Mouse (Mus musculus): ENCODE measurements around the gene Slc4a5. TPM values are rescaled to one million over a fixed set of nuclear protein-coding genes. Genes with fewer than 3 reads are reported as not detected.

The Slc4a5 gene
- polyA plus RNA-seq, 1 experiment: 11.4 TPM

DNA sequence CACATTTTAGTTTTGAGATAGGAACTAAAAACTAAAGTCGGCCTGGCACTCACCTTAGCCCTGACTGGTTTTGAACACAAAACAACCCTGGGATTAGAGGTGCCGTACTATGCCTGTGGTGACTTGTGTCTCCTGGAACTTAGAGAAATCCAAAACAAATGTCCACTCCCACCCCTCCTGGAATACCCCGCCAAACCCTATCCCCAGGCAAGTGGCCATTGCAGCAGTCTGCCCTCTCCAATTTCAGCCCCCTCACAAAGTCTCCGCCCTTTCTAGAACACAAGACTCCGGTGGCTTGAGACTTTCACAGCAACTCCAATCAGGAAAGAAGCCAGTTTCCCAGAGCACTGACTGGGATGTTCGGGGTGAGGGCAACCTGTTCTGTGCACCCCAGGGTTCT, 129.2 kb downstream of the Slc4a5 start, which contains the start of gene Bola3:
Bola3 (plus strand) TSS at position 275 of the 400 bp plus-strand sequence.
- WGBS: 40% methylated on average over 6 of the region's 6 CpGs
- H3K4me1 ChIP-seq (ENCODE audit: control insufficient read depth, insufficient read depth, insufficient read length, low read length): peaks cover 9% of the 10 kb centered on the region; the same call in 1 of the 2 replicates
- TF ChIP-seq CTCF (IDR thresholded peaks at IDR 0.05; ENCODE audit: extremely low read depth, insufficient read length, insufficient replicate concordance, low read depth, low read length) (no peak), POLR2A (IDR thresholded peaks at IDR 0.05; ENCODE audit: low read depth, low read length) (no peak)
- peaks cover 15% of the 10 kb centered on the region for H3K36me3 ChIP-seq (ENCODE audit: control insufficient read depth, insufficient read depth, low read length)
- H3K27me3 ChIP-seq (ENCODE audit: control insufficient read depth, insufficient read depth, low read length): no peaks in the 10 kb centered on the region
- H3K27ac ChIP-seq (ENCODE audit: insufficient read depth, low read depth, low read length): no peak within 1 kb of the TSS
- H3K4me3 ChIP-seq (ENCODE audit: low read depth, low read length): peak within 1 kb of the TSS; percentile 78

DNA sequence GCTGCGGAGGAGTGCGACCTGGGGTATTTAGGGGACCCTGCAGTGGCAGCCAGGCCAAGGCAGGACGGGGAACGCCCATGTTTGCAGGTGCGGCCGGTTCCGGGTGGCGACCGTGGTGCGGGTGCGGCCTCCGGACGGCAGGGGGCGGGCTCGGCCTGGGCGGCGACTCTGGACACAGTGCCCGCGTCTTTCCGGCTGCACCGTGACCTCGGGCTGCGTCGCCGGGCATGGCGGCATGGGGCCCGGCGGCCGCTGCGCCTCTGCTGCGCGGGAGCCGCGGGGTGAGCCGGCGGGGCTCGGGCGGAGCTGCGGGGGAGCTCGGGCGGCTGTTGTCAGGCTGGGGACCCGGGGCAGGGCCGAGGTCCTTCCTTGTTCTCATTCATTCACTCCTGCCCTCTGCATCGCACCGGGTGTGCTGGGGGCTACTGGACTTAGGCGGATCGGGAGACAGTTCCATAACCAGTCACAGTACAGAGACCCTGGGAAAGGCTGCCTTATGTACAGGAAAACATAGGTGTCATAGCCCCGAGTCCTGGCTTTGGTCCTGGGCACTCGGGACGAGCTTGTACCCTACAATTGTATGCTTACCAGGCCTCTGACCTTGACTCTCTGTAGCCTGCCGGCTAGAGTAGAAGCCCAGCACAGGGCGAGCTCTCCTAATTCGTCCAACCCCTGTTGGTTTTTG, 129.8 kb downstream of the Slc4a5 start:
- TF ChIP-seq CTCF (IDR thresholded peaks at IDR 0.05; ENCODE audit: extremely low read depth, insufficient read length, insufficient replicate concordance, low read depth, low read length): peak; percentile 74
- peak; percentile 81; the same call in 1 of the 2 replicates for TF ChIP-seq POLR2A (IDR thresholded peaks at IDR 0.05; ENCODE audit: low read depth, low read length)
- WGBS: 1% methylated on average over 53 of the region's 53 CpGs
- no peak overlapping the region for H3K27ac ChIP-seq (ENCODE audit: insufficient read depth, low read depth, low read length)

DNA sequence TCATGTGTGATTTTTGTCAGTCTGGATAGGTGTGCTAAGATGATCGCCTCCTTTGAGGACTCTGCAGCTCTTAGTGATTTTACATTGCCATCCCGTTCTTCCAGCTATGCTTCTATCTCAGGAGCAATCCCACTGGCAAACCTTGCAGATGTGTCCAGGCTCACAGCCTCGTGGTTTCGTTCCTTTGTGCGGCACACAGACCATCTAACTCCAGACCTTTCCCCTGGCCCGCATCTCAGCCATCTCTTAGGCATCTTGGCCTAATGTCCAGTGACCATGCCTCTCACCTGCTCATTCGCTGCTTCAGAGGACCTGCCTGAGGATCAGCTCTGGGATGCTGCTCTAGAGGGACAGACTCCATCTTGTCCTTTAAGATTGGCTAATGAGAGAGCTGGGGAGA, 130.5 kb downstream of the Slc4a5 start:
- 71% methylated on average over 7 of the region's 7 CpGs for WGBS
- Histone ChIP-seq H3K27me3 (ENCODE audit: control insufficient read depth, insufficient read depth, low read length) (no peaks in the 10 kb centered on the region), H3K4me1 (ENCODE audit: control insufficient read depth, insufficient read depth, insufficient read length, low read length) (peaks cover 19% of the 10 kb centered on the region; the same call in 1 of the 2 replicates), H3K27ac (ENCODE audit: insufficient read depth, low read depth, low read length) (no peak overlapping the region), H3K4me3 (ENCODE audit: low read depth, low read length) (peak overlapping the region; percentile 78), H3K36me3 (ENCODE audit: control insufficient read depth, insufficient read depth, low read length) (peaks cover 14% of the 10 kb centered on the region)
- TF ChIP-seq POLR2A (IDR thresholded peaks at IDR 0.05; ENCODE audit: low read depth, low read length) (no peak), CTCF (IDR thresholded peaks at IDR 0.05; ENCODE audit: extremely low read depth, insufficient read length, insufficient replicate concordance, low read depth, low read length) (no peak)

More for the DNA sequence above, 129.8 kb downstream of the Slc4a5 start:
- peaks cover 15% of the 10 kb centered on the region for H3K36me3 ChIP-seq (ENCODE audit: control insufficient read depth, insufficient read depth, low read length)
- H3K4me3 ChIP-seq (ENCODE audit: low read depth, low read length): peak overlapping the region; percentile 78
- no peaks in the 10 kb centered on the region for H3K27me3 ChIP-seq (ENCODE audit: control insufficient read depth, insufficient read depth, low read length)
- peaks cover 12% of the 10 kb centered on the region; the same call in 1 of the 2 replicates for H3K4me1 ChIP-seq (ENCODE audit: control insufficient read depth, insufficient read depth, insufficient read length, low read length)

GRCm38 (mm10) chr6:83350851-83351405, 131.3 kb downstream of the Slc4a5 start:
- H3K36me3 ChIP-seq (ENCODE audit: control insufficient read depth, insufficient read depth, low read length): peaks cover 14% of the 10 kb centered on the region
- H3K27me3 ChIP-seq (ENCODE audit: control insufficient read depth, insufficient read depth, low read length): no peaks in the 10 kb centered on the region
- no peak overlapping the region for H3K27ac ChIP-seq (ENCODE audit: insufficient read depth, low read depth, low read length)
- H3K4me3 ChIP-seq (ENCODE audit: low read depth, low read length): no peak overlapping the region
- H3K4me1 ChIP-seq (ENCODE audit: control insufficient read depth, insufficient read depth, insufficient read length, low read length): peaks cover 22% of the 10 kb centered on the region; the same call in 1 of the 2 replicates
- no peak for TF ChIP-seq POLR2A (IDR thresholded peaks at IDR 0.05; ENCODE audit: low read depth, low read length)
- TF ChIP-seq CTCF (IDR thresholded peaks at IDR 0.05; ENCODE audit: extremely low read depth, insufficient read length, insufficient replicate concordance, low read depth, low read length): no peak
- WGBS: 87% methylated on average over 16 of the region's 16 CpGs

- Histone ChIP-seq H3K4me3 (ENCODE audit: low read depth, low read length) (no peak overlapping the region), H3K36me3 (ENCODE audit: control insufficient read depth, insufficient read depth, low read length) (peaks cover 15% of the 10 kb centered on the region), H3K27ac (ENCODE audit: insufficient read depth, low read depth, low read length) (no peak overlapping the region), H3K27me3 (ENCODE audit: control insufficient read depth, insufficient read depth, low read length) (no peaks in the 10 kb centered on the region), H3K4me1 (ENCODE audit: control insufficient read depth, insufficient read depth, insufficient read length, low read length) (peaks cover 22% of the 10 kb centered on the region; the same call in 1 of the 2 replicates)
- WGBS: 28% methylated on average over 7 of the region's 7 CpGs
- TF ChIP-seq CTCF (IDR thresholded peaks at IDR 0.05; ENCODE audit: extremely low read depth, insufficient read length, insufficient replicate concordance, low read depth, low read length): no peak
- no peak for TF ChIP-seq POLR2A (IDR thresholded peaks at IDR 0.05; ENCODE audit: low read depth, low read length)
Observed at GRCm38 (mm10) chr6:83351490-83352160, 132.0 kb downstream of the Slc4a5 start.

- H3K27me3 ChIP-seq (ENCODE audit: control insufficient read depth, insufficient read depth, low read length): no peaks in the 10 kb centered on the region
- peaks cover 12% of the 10 kb centered on the region for H3K36me3 ChIP-seq (ENCODE audit: control insufficient read depth, insufficient read depth, low read length)
- peaks cover 22% of the 10 kb centered on the region; the same call in 1 of the 2 replicates for H3K4me1 ChIP-seq (ENCODE audit: control insufficient read depth, insufficient read depth, insufficient read length, low read length)
- WGBS: 94% methylated on average over 24 of the region's 24 CpGs
- no peak overlapping the region for H3K27ac ChIP-seq (ENCODE audit: insufficient read depth, low read depth, low read length)
- no peak overlapping the region for H3K4me3 ChIP-seq (ENCODE audit: low read depth, low read length)
- no peak for TF ChIP-seq CTCF (IDR thresholded peaks at IDR 0.05; ENCODE audit: extremely low read depth, insufficient read length, insufficient replicate concordance, low read depth, low read length)
- TF ChIP-seq POLR2A (IDR thresholded peaks at IDR 0.05; ENCODE audit: low read depth, low read length): no peak
Observed at GRCm38 (mm10) chr6:83352666-83353410, 133.2 kb downstream of the Slc4a5 start.

Other genes starting within 250 kb of the Slc4a5 start
- gene Dok1, start 186.4 kb upstream of the Slc4a5 start, polyA plus RNA-seq (2012; rRNA removed): 2.2 and 6.1 TPM in 2 replicates
- 1.4 and 2.5 TPM in 2 replicates for gene Loxl3, start 185.7 kb upstream of the Slc4a5 start, polyA plus RNA-seq (2012; rRNA removed)
- 392 and 694 TPM in 2 replicates for gene Aup1, start 165.3 kb upstream of the Slc4a5 start, polyA plus RNA-seq (2012; rRNA removed)
- gene Htra2, start 164.6 kb upstream of the Slc4a5 start, polyA plus RNA-seq (2012; rRNA removed): 15.0 and 24.3 TPM in 2 replicates
- 22.1 and 48.6 TPM in 2 replicates for gene Dqx1, start 162.0 kb upstream of the Slc4a5 start, polyA plus RNA-seq (2012; rRNA removed)
- gene Tlx2, start 149.5 kb upstream of the Slc4a5 start, polyA plus RNA-seq (2012; rRNA removed): 3.5 and 4.9 TPM in 2 replicates
- gene Pcgf1, start 142.0 kb upstream of the Slc4a5 start, polyA plus RNA-seq (2012; rRNA removed): 6.4 and 9.9 TPM in 2 replicates
- 0.42 and 0.91 TPM in 2 replicates for gene Lbx2, start 133.5 kb upstream of the Slc4a5 start, polyA plus RNA-seq (2012; rRNA removed)
- gene Ccdc142, start 118.2 kb upstream of the Slc4a5 start, polyA plus RNA-seq (2012; rRNA removed): 4.9 and 7.5 TPM in 2 replicates
- gene Gm42688, start 118.2 kb upstream of the Slc4a5 start, polyA plus RNA-seq (2012; rRNA removed): 3.2 and 4.2 TPM in 2 replicates
- gene Mrpl53, start 110.8 kb upstream of the Slc4a5 start, polyA plus RNA-seq (2012; rRNA removed): 73.8 and 82.0 TPM in 2 replicates
- 34.2 and 45.6 TPM in 2 replicates for gene Mogs, start 104.3 kb upstream of the Slc4a5 start, polyA plus RNA-seq (2012; rRNA removed)
- 91.6 and 183 TPM in 2 replicates for gene Wbp1, start 98.3 kb upstream of the Slc4a5 start, polyA plus RNA-seq (2012; rRNA removed)
- 30.3 and 70.3 TPM in 2 replicates for gene Ino80b, start 94.4 kb upstream of the Slc4a5 start, polyA plus RNA-seq (2012; rRNA removed)
- 47.3 and 179 TPM in 2 replicates for gene Rtkn, start 84.4 kb upstream of the Slc4a5 start, polyA plus RNA-seq (2012; rRNA removed)
- 0.90 and 1.3 TPM in 2 replicates for gene Wdr54, start 63.4 kb upstream of the Slc4a5 start, polyA plus RNA-seq (2012; rRNA removed)
- 0.09 TPM in 1 of 2 replicates, not detected in the other for gene 1700003E16Rik, start 63.4 kb upstream of the Slc4a5 start, polyA plus RNA-seq (2012; rRNA removed)
- 77.1 and 168 TPM in 2 replicates for gene Dctn1, start 53.9 kb upstream of the Slc4a5 start, polyA plus RNA-seq (2012; rRNA removed)
- gene Mthfd2, start 106.1 kb downstream of the Slc4a5 start, polyA plus RNA-seq (2012; rRNA removed): 2.8 and 3.3 TPM in 2 replicates
- 4.1 and 19.5 TPM in 2 replicates for gene Mob1a, start 106.2 kb downstream of the Slc4a5 start, polyA plus RNA-seq (2012; rRNA removed)
- gene Bola3, start 129.3 kb downstream of the Slc4a5 start, polyA plus RNA-seq (2012; rRNA removed): 4.4 and 7.3 TPM in 2 replicates
- 9.0 and 15.4 TPM in 2 replicates for gene Tet3, start 239.3 kb downstream of the Slc4a5 start, polyA plus RNA-seq (2012; rRNA removed)